Mouse (Mus musculus): Measurements from ENCODE around the gene Gm15293. TPM values are rescaled to one million over a fixed set of nuclear protein-coding genes. Genes with fewer than 3 reads are reported as not detected.

The Gm15293 gene
- not detected for polyA plus RNA-seq (2014; fragmentation: Illumina TruSeq; extraction: RNeasy Lipid Tissue Mini Kit (QIAGEN cat#74804); ENCODE audit: low read depth, low replicate concordance)

GRCm38 (mm10) chr8:21201261-21201660 is at the start of gene Gm15293:
TSS of gene Gm15293 (plus strand) at chr8:21201561.

GRCm38 (mm10) chr8:21161977-21162376 is 39.4 kb upstream of the Gm15293 start, which contains the start of gene Defa22:
TSS of gene Defa22 (plus strand) at chr8:21162277.

GRCm38 (mm10) chr8:21191314-21191713 is 10.0 kb upstream of the Gm15293 start, which contains the start of gene Defa31:
TSS of gene Defa31 (plus strand) at chr8:21191614.

Other genes with a start within 250 kb of the Gm15293 start
- gene Defa21, start 176.0 kb upstream of the Gm15293 start, polyA plus RNA-seq (2014; fragmentation: Illumina TruSeq; extraction: RNeasy Lipid Tissue Mini Kit (QIAGEN cat#74804); ENCODE audit: low read depth, low replicate concordance), result not detected
- not detected for gene Defa23, start 146.5 kb upstream of the Gm15293 start, polyA plus RNA-seq (2014; fragmentation: Illumina TruSeq; extraction: RNeasy Lipid Tissue Mini Kit (QIAGEN cat#74804); ENCODE audit: low read depth, low replicate concordance)
- gene Defa35, start 136.5 kb upstream of the Gm15293 start, polyA plus RNA-seq (2014; fragmentation: Illumina TruSeq; extraction: RNeasy Lipid Tissue Mini Kit (QIAGEN cat#74804); ENCODE audit: low read depth, low replicate concordance), result not detected
- gene Defa25, start 117.1 kb upstream of the Gm15293 start, polyA plus RNA-seq (2014; fragmentation: Illumina TruSeq; extraction: RNeasy Lipid Tissue Mini Kit (QIAGEN cat#74804); ENCODE audit: low read depth, low replicate concordance), result not detected
- not detected for gene Gm14851, start 105.5 kb upstream of the Gm15293 start, polyA plus RNA-seq (2014; fragmentation: Illumina TruSeq; extraction: RNeasy Lipid Tissue Mini Kit (QIAGEN cat#74804); ENCODE audit: low read depth, low replicate concordance)
- gene Defa30, start 66.9 kb upstream of the Gm15293 start, polyA plus RNA-seq (2014; fragmentation: Illumina TruSeq; extraction: RNeasy Lipid Tissue Mini Kit (QIAGEN cat#74804); ENCODE audit: low read depth, low replicate concordance), result not detected
- gene Defa22, start 39.3 kb upstream of the Gm15293 start, polyA plus RNA-seq (2014; fragmentation: Illumina TruSeq; extraction: RNeasy Lipid Tissue Mini Kit (QIAGEN cat#74804); ENCODE audit: low read depth, low replicate concordance), result not detected
- not detected for gene Defa31, start 9.9 kb upstream of the Gm15293 start, polyA plus RNA-seq (2014; fragmentation: Illumina TruSeq; extraction: RNeasy Lipid Tissue Mini Kit (QIAGEN cat#74804); ENCODE audit: low read depth, low replicate concordance)
- gene Gm15292, start 48.2 kb downstream of the Gm15293 start, polyA plus RNA-seq (2014; fragmentation: Illumina TruSeq; extraction: RNeasy Lipid Tissue Mini Kit (QIAGEN cat#74804); ENCODE audit: low read depth, low replicate concordance), result not detected
- gene Defa27, start 114.0 kb downstream of the Gm15293 start, polyA plus RNA-seq (2014; fragmentation: Illumina TruSeq; extraction: RNeasy Lipid Tissue Mini Kit (QIAGEN cat#74804); ENCODE audit: low read depth, low replicate concordance), result not detected
- not detected for gene Defa29, start 125.5 kb downstream of the Gm15293 start, polyA plus RNA-seq (2014; fragmentation: Illumina TruSeq; extraction: RNeasy Lipid Tissue Mini Kit (QIAGEN cat#74804); ENCODE audit: low read depth, low replicate concordance)
- gene Defa2, start 177.0 kb downstream of the Gm15293 start, polyA plus RNA-seq (2014; fragmentation: Illumina TruSeq; extraction: RNeasy Lipid Tissue Mini Kit (QIAGEN cat#74804); ENCODE audit: low read depth, low replicate concordance), result not detected
- not detected for gene Defa33, start 190.2 kb downstream of the Gm15293 start, polyA plus RNA-seq (2014; fragmentation: Illumina TruSeq; extraction: RNeasy Lipid Tissue Mini Kit (QIAGEN cat#74804); ENCODE audit: low read depth, low replicate concordance)
- not detected for gene Defa36, start 225.8 kb downstream of the Gm15293 start, polyA plus RNA-seq (2014; fragmentation: Illumina TruSeq; extraction: RNeasy Lipid Tissue Mini Kit (QIAGEN cat#74804); ENCODE audit: low read depth, low replicate concordance)

Measured in testis, adult 10 weeks (tissue).